Mouse (Mus musculus): ENCODE data around the gene Trim34b. TPM values are rescaled to one million over a fixed set of nuclear protein-coding genes. Genes with fewer than 3 reads are reported as not detected.
"Not testable (repeated sequence)": the region's sequence is repeated elsewhere in the genome, so short reads cannot be mapped to it uniquely, and the experiment has no call there.

The Trim34b gene
- polyA plus RNA-seq, 1 experiment from 2014 or later: not detected

DNA sequence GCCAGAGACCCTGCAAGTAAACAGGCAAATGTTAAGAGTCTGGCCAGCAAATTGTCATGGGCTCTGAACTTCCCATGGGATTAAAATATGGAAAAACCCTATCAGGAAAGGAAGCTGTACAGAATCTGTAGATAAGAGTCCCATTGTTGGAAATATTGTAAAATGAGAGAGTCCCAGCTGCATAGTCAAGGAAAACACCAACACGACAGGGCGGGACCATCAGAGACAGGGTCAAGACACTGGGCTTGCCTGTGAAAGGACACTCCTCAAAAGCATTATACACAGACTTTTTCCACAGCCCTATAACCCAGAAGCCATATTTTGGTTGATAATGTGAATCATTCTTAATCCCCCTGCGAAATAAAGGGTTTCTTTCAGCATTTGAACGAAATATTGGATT, 11.5 kb downstream of the Trim34b start:
- not testable (repeated sequence) for H3K4me3 ChIP-seq (ENCODE audit: low read length); H3K9me3 ChIP-seq (ENCODE audit: control insufficient read depth, low read length); H3K9ac ChIP-seq (ENCODE audit: low read length); H3K36me3 ChIP-seq (ENCODE audit: control insufficient read depth, insufficient read depth, low read length); ATAC-seq (ENCODE audit: low read depth); H3K27me3 ChIP-seq (ENCODE audit: control insufficient read depth, insufficient read depth, low read depth, low read length); H3K27ac ChIP-seq (ENCODE audit: low read length); H3K4me1 ChIP-seq (replicated peaks; ENCODE audit: control insufficient read depth, insufficient read depth, low read length); H3K4me2 ChIP-seq (ENCODE audit: low read depth, low read length)
- WGBS: 84% methylated on average over 2 of the region's 4 CpGs

DNA sequence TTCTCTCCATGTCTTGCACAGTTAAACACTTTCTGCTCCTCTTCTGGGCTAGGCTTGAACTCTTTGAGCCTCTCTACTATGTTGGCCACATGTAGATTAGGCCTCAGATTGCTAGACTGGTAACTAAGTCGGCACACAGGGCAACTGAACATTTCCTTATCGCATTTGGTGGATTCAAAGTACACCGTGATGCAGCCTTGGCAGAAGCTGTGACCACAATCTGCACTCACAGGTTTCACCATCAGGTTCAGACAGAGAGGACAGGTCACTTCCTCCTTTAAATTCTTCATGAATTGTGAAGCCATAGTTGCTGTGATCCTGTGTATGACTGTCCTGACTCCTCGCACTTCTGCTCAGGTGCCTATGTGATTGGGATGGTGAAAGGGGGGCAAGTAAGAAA, 18.8 kb downstream of the Trim34b start:
- not testable (repeated sequence) for H3K27ac ChIP-seq (ENCODE audit: low read length); H3K4me3 ChIP-seq (ENCODE audit: low read length); H3K4me1 ChIP-seq (replicated peaks; ENCODE audit: control insufficient read depth, insufficient read depth, low read length); H3K36me3 ChIP-seq (ENCODE audit: control insufficient read depth, insufficient read depth, low read length); ATAC-seq (ENCODE audit: low read depth); H3K9me3 ChIP-seq (ENCODE audit: control insufficient read depth, low read length); H3K4me2 ChIP-seq (ENCODE audit: low read depth, low read length); H3K27me3 ChIP-seq (ENCODE audit: control insufficient read depth, insufficient read depth, low read depth, low read length); H3K9ac ChIP-seq (ENCODE audit: low read length)
- whole genome bisulfite sequencing: 91% methylated on average over 4 of the region's 4 CpGs

DNA sequence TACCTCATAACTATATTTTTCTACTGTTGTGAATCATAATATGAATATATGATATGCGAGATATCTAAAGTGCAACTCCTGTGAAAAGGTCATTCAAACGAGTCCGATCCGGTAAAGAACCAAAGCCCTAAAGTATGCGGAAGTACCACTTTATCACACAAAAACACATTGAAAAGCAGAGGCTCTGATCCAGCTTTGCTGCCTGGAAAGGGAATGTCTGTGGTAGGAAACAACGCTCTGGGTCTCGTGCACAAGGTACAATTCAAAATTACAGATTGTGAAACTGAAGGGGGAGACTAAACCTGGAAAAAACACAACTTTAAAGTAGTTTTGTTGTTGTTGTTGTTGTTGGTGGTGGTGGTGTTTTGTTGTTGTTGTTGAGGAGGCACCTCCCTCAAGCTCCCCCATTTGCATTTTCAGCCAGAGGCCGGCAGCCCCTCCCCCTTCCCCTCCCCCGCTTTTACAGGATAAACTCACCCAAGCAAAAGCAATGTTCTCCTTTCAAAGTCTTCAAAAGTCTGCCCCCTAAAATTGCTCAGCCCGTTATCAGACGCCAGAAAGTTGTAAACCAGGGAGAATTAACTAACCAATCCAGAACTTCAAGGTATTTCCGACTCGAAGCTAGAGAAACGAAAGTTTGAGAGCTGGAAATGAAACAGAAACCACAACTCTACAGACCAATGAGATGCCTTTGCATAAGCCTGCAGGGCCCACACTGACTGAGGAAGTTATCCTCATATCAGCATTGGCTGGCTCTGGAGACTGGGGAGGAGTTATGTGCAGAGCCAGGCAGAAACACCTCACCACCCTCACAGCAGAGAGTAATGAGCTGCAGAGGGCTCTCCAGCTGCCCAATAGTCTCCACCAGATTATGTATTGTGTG, 23.7 kb downstream of the Trim34b start, which contains the start of gene Trim12c:
TSS of gene Trim12c (minus strand) at position 646 of the 883 bp plus-strand sequence.
- peak within 1 kb of the TSS; percentile 67 for H3K4me2 ChIP-seq (ENCODE audit: low read depth, low read length)
- H3K9me3 ChIP-seq (ENCODE audit: control insufficient read depth, low read length): no peaks in the 10 kb centered on the region
- H3K27me3 ChIP-seq (ENCODE audit: control insufficient read depth, insufficient read depth, low read depth, low read length): no peaks in the 10 kb centered on the region
- no peak within 1 kb of the TSS for H3K27ac ChIP-seq (ENCODE audit: low read length)
- peak within 1 kb of the TSS; percentile 52 for H3K4me3 ChIP-seq (ENCODE audit: low read length)
- 3% methylated on average over 14 of the region's 14 CpGs for WGBS
- peak; percentile 100 for ATAC-seq (ENCODE audit: low read depth)
- H3K4me1 ChIP-seq (replicated peaks; ENCODE audit: control insufficient read depth, insufficient read depth, low read length): 0 out of 2 replicates have a peak, but pooled peaks cover 2% of the 10 kb centered on the region
- H3K36me3 ChIP-seq (ENCODE audit: control insufficient read depth, insufficient read depth, low read length): no peaks in the 10 kb centered on the region
- peak within 1 kb of the TSS; percentile 52 for H3K9ac ChIP-seq (ENCODE audit: low read length)

DNA sequence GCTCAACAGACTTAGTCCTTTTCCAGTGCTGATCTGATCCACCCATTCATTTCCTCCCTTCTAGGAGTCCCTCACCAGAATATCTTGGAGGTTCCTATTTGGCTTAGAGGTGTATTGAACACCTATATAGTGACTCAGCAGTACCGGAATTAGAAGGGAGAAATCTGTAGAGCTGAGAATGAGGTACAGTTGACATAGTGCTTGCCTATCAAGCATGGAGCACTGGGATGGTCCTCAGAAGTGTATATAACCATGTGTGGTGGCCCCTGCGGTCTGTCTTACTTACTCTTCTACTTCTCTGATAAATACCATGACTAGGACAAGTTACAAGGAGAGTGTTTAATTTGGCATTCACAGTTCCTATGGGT, 24.3 kb downstream of the Trim34b start:
- Histone ChIP-seq H3K4me3 (ENCODE audit: low read length) (peak overlapping the region; percentile 52; the same call in 1 of the 2 replicates), H3K9ac (ENCODE audit: low read length) (no peak overlapping the region)

DNA sequence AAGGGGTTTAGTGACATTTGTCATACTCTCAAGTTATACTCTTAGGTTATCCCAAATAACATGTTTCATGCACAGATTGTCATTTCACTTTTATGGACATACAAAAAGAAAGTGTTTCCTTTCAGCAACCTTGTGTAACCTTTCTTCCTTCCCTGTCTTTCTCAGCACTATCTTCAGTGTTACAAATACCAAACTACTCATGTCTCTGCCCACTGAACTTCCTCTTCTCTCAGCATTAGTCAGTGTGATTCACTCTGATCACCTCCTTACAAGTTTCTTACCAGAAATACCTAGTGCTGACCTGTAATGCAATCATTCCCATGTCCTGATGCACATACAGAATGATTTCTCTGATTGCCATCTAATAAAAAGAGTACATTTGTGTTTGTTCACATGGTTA, 37.1 kb downstream of the Trim34b start:
- Histone ChIP-seq H3K4me3 (ENCODE audit: low read length) (no peak overlapping the region), H3K4me2 (ENCODE audit: low read depth, low read length) (no peak overlapping the region), H3K27me3 (ENCODE audit: control insufficient read depth, insufficient read depth, low read depth, low read length) (no peaks in the 10 kb centered on the region), H3K9me3 (ENCODE audit: control insufficient read depth, low read length) (no peaks in the 10 kb centered on the region), H3K36me3 (ENCODE audit: control insufficient read depth, insufficient read depth, low read length) (no peaks in the 10 kb centered on the region), H3K9ac (ENCODE audit: low read length) (no peak overlapping the region), H3K27ac (ENCODE audit: low read length) (no peak overlapping the region), H3K4me1 (replicated peaks; ENCODE audit: control insufficient read depth, insufficient read depth, low read length) (no peaks in the 10 kb centered on the region)
- ATAC-seq (ENCODE audit: low read depth): no peak

More for the DNA sequence above, 24.3 kb downstream of the Trim34b start:
- Histone ChIP-seq H3K27me3 (ENCODE audit: control insufficient read depth, insufficient read depth, low read depth, low read length) (no peaks in the 10 kb centered on the region), H3K27ac (ENCODE audit: low read length) (no peak overlapping the region), H3K4me1 (replicated peaks; ENCODE audit: control insufficient read depth, insufficient read depth, low read length) (0 out of 2 replicates have a peak, but pooled peaks cover 2% of the 10 kb centered on the region), H3K4me2 (ENCODE audit: low read depth, low read length) (peak overlapping the region; percentile 67), H3K36me3 (ENCODE audit: control insufficient read depth, insufficient read depth, low read length) (no peaks in the 10 kb centered on the region), H3K9me3 (ENCODE audit: control insufficient read depth, low read length) (no peaks in the 10 kb centered on the region)
- 63% methylated on average over 2 of the region's 2 CpGs for WGBS
- ATAC-seq (ENCODE audit: low read depth): peak; percentile 26

DNA sequence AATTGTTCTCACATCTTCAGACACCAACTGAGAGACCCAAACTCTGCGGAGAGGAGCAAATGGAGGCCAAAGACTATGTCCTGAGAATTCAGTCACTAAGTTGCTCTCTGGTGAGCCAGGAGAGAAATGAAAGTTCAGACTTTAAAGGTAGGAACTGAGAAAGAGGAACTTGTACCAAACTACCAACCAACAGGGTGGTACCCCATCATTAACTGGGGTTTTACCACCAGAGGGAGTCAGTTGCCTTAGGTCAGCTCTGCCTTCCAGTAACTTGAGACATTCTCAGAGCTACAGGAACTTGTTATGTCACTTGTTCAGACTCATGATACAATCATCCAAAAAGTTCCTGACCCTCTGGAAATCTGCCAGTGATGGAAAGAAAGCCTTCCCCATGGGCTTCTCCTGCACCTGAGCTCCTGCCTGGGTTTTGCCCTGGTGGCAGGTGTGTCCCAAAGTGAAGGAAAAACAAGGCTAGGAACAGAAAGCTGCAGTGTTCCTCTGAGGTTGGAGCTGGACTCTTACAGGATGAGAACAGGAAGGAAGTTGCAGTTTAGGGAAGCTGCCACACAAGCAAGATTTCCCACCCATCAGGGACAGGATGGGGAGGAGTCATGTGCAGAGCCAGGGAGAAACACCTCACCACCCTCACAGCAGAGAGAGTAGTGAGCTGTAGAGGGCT, 40.6 kb downstream of the Trim34b start, which contains the start of gene Trim30b:
TSS of gene Trim30b (minus strand) at position 149 of the 679 bp plus-strand sequence.
- no peaks in the 10 kb centered on the region for H3K36me3 ChIP-seq (ENCODE audit: control insufficient read depth, insufficient read depth, low read length)
- H3K27ac ChIP-seq (ENCODE audit: low read length): no peak within 1 kb of the TSS
- H3K4me2 ChIP-seq (ENCODE audit: low read depth, low read length): no peak within 1 kb of the TSS
- no peaks in the 10 kb centered on the region for H3K27me3 ChIP-seq (ENCODE audit: control insufficient read depth, insufficient read depth, low read depth, low read length)
- H3K9ac ChIP-seq (ENCODE audit: low read length): no peak within 1 kb of the TSS
- no peak within 1 kb of the TSS for H3K4me3 ChIP-seq (ENCODE audit: low read length)
- no peak for ATAC-seq (ENCODE audit: low read depth)
- WGBS: 59% methylated on average over 1 of the region's 1 CpGs
- no peaks in the 10 kb centered on the region for H3K9me3 ChIP-seq (ENCODE audit: control insufficient read depth, low read length)
- H3K4me1 ChIP-seq (replicated peaks; ENCODE audit: control insufficient read depth, insufficient read depth, low read length): no peaks in the 10 kb centered on the region

Other genes starting within 250 kb of the Trim34b start
- not detected in 2 replicates for gene Olfr645, start 244.0 kb upstream of the Trim34b start, polyA plus RNA-seq (2015; fragmentation: Nextera tagmentation; extraction: Ambion mirVana)
- not detected in 2 replicates for gene Olfr646, start 224.6 kb upstream of the Trim34b start, polyA plus RNA-seq (2015; fragmentation: Nextera tagmentation; extraction: Ambion mirVana)
- not detected in 2 replicates for gene Ubqln5, start 199.6 kb upstream of the Trim34b start, polyA plus RNA-seq (2015; fragmentation: Nextera tagmentation; extraction: Ambion mirVana)
- not detected in 2 replicates for gene Olfr643, start 192.1 kb upstream of the Trim34b start, polyA plus RNA-seq (2015; fragmentation: Nextera tagmentation; extraction: Ambion mirVana)
- gene Ubqln3, start 186.2 kb upstream of the Trim34b start, polyA plus RNA-seq (2015; fragmentation: Nextera tagmentation; extraction: Ambion mirVana): not detected in 2 replicates
- not detected in 2 replicates for gene Ubqlnl, start 178.9 kb upstream of the Trim34b start, polyA plus RNA-seq (2015; fragmentation: Nextera tagmentation; extraction: Ambion mirVana)
- gene Olfm5, start 164.6 kb upstream of the Trim34b start, polyA plus RNA-seq (2015; fragmentation: Nextera tagmentation; extraction: Ambion mirVana): 0.20 TPM in 1 of 2 replicates, not detected in the other
- 0.16 and 0.21 TPM in 2 replicates for gene Olfr648, start 146.1 kb upstream of the Trim34b start, polyA plus RNA-seq (2015; fragmentation: Nextera tagmentation; extraction: Ambion mirVana)
- not detected in 2 replicates for gene Olfr649, start 133.5 kb upstream of the Trim34b start, polyA plus RNA-seq (2015; fragmentation: Nextera tagmentation; extraction: Ambion mirVana)
- 0.74 and 1.4 TPM in 2 replicates for gene Trim6, start 110.7 kb upstream of the Trim34b start, polyA plus RNA-seq (2015; fragmentation: Nextera tagmentation; extraction: Ambion mirVana)
- gene Trim34a, start 85.0 kb upstream of the Trim34b start, polyA plus RNA-seq (2015; fragmentation: Nextera tagmentation; extraction: Ambion mirVana): 2.6 and 3.8 TPM in 2 replicates
- 0.39 and 0.74 TPM in 2 replicates for gene Trim5, start 41.4 kb upstream of the Trim34b start, polyA plus RNA-seq (2015; fragmentation: Nextera tagmentation; extraction: Ambion mirVana)
- 4.3 and 6.8 TPM in 2 replicates for gene Trim12a, start 14.0 kb upstream of the Trim34b start, polyA plus RNA-seq (2015; fragmentation: Nextera tagmentation; extraction: Ambion mirVana)
- gene Trim12c, start 23.9 kb downstream of the Trim34b start, polyA plus RNA-seq (2015; fragmentation: Nextera tagmentation; extraction: Ambion mirVana): 1.6 and 2.6 TPM in 2 replicates
- gene Trim30b, start 40.4 kb downstream of the Trim34b start, polyA plus RNA-seq (2015; fragmentation: Nextera tagmentation; extraction: Ambion mirVana): 0.09 and 0.10 TPM in 2 replicates
- gene Trim30c, start 71.4 kb downstream of the Trim34b start, polyA plus RNA-seq (2015; fragmentation: Nextera tagmentation; extraction: Ambion mirVana): 0.13 and 0.14 TPM in 2 replicates
- gene Trim30a, start 135.7 kb downstream of the Trim34b start, polyA plus RNA-seq (2015; fragmentation: Nextera tagmentation; extraction: Ambion mirVana): 1.1 and 1.5 TPM in 2 replicates
- 0.63 and 0.75 TPM in 2 replicates for gene Trim30d, start 178.4 kb downstream of the Trim34b start, polyA plus RNA-seq (2015; fragmentation: Nextera tagmentation; extraction: Ambion mirVana)
- gene Olfr651, start 220.7 kb downstream of the Trim34b start, polyA plus RNA-seq (2015; fragmentation: Nextera tagmentation; extraction: Ambion mirVana): not detected in 2 replicates
- not detected in 2 replicates for gene Olfr652, start 231.4 kb downstream of the Trim34b start, polyA plus RNA-seq (2015; fragmentation: Nextera tagmentation; extraction: Ambion mirVana)
- gene Olfr653, start 247.8 kb downstream of the Trim34b start, polyA plus RNA-seq (2015; fragmentation: Nextera tagmentation; extraction: Ambion mirVana): not detected in 2 replicates

All from lung, embryonic 16.5 days (tissue).